Mouse (Mus musculus) right cerebral cortex, postnatal 36 days (tissue): Measurements from ENCODE around the gene Limk1.

ENCODE experiments used
- DNase-seq, 2 experiments: peaks; one replicate each; pipeline ENCODE4 v3.0.0; 2022; ENCODE audit warnings: low spot score in 2 of 2, mixed read lengths in 1 of 2

Limk1 gene

GRCm38 (mm10) chr5:134630835-134631234 is 57.6 kb downstream of the Limk1 start:
- no peak for DNase-seq

- no peak for DNase-seq
Observed at GRCm38 (mm10) chr5:134629508-134629907, 58.9 kb downstream of the Limk1 start.

- no peak for DNase-seq
Observed at GRCm38 (mm10) chr5:134622069-134622468, 66.3 kb downstream of the Limk1 start.

- DNase-seq = no peak
Observed at GRCm38 (mm10) chr5:134621099-134621640, 67.2 kb downstream of the Limk1 start.

- DNase-seq = no peak
Observed at GRCm38 (mm10) chr5:134620457-134620856, 67.9 kb downstream of the Limk1 start.

GRCm38 (mm10) chr5:134617071-134617470 is 71.3 kb downstream of the Limk1 start:
- peak; percentile 29 to 42 for DNase-seq

- DNase-seq = no peak
Observed at GRCm38 (mm10) chr5:134615780-134616179, 72.6 kb downstream of the Limk1 start.

- DNase-seq = no peak
Observed at GRCm38 (mm10) chr5:134615380-134615779, 73.0 kb downstream of the Limk1 start.

- DNase-seq = peak in 1 of 2 experiments; percentile 44
Observed at GRCm38 (mm10) chr5:134614802-134615201, 73.6 kb downstream of the Limk1 start, which contains the start of gene Lat2. Gene Lat2, minus strand, starts transcription at chr5:134615025.

- no peak for DNase-seq
Observed at GRCm38 (mm10) chr5:134614296-134614695, 74.1 kb downstream of the Limk1 start.

GRCm38 (mm10) chr5:134613727-134614126 is 74.7 kb downstream of the Limk1 start:
- no peak for DNase-seq

GRCm38 (mm10) chr5:134611810-134612521 is 76.4 kb downstream of the Limk1 start:
- no peak for DNase-seq

GRCm38 (mm10) chr5:134609916-134610643 is 78.3 kb downstream of the Limk1 start:
- no peak for DNase-seq

- DNase-seq = no peak
Observed at GRCm38 (mm10) chr5:134607121-134607520, 81.3 kb downstream of the Limk1 start.

- DNase-seq = no peak
Observed at GRCm38 (mm10) chr5:134606314-134606713, 82.1 kb downstream of the Limk1 start.
